Mouse (Mus musculus) embryonic facial prominence, embryonic 15.5 days (tissue): ENCODE data around the gene Gm5134. TPM values are rescaled to one million over a fixed set of nuclear protein-coding genes. Genes with fewer than 3 reads are reported as not detected.
A peak's percentile ranks its signal among the peaks of the same experiment; 100 is the strongest.

Experiments used
- ATAC-seq: fragments of 200-750 bp; cut with Nextera tagmentation; 2 replicates; pipeline ENCODE4 v1.8.0; 2017; ENCODE audit warnings: low read depth, moderate TSS enrichment; ENCODE audit not compliant: insufficient number of reproducible peaks, low FRiP score, low TSS enrichment
- H3K27ac ChIP-seq: fragments of 300-500 bp; sonication (generic); replicated peaks from 2 replicates; pipeline ENCODE4 v1.5.1; 2015; ENCODE audit warnings: mild to moderate bottlenecking, inconsistent platforms
- H3K27me3 ChIP-seq: fragments of 300-500 bp; sonication (generic); 2 replicates; pipeline ENCODE4 v1.6.1; 2015; ENCODE audit warnings: inconsistent platforms
- H3K36me3 ChIP-seq: fragments of 300-500 bp; sonication (generic); 2 replicates; pipeline ENCODE4 v1.6.1; 2015; ENCODE audit warnings: mild to moderate bottlenecking, inconsistent platforms
- H3K4me1 ChIP-seq: fragments of 300-500 bp; sonication (generic); 2 replicates; pipeline ENCODE4 v1.6.1; 2015; ENCODE audit warnings: inconsistent platforms
- H3K4me2 ChIP-seq: fragments of 300-500 bp; sonication (generic); replicated peaks from 2 replicates; pipeline ENCODE4 v1.6.1; 2015; ENCODE audit warnings: mild to moderate bottlenecking, inconsistent platforms
- H3K4me3 ChIP-seq: fragments of 300-500 bp; sonication (generic); replicated peaks from 2 replicates; pipeline ENCODE4 v1.5.1; 2015; ENCODE audit warnings: mild to moderate bottlenecking, inconsistent platforms
- H3K9ac ChIP-seq: fragments of 300-500 bp; sonication (generic); 2 replicates; pipeline ENCODE4 v1.6.1; 2015; ENCODE audit warnings: inconsistent platforms
- H3K9me3 ChIP-seq: fragments of 300-500 bp; sonication (generic); replicated peaks from 2 replicates; pipeline ENCODE4 v1.6.1; 2016; ENCODE audit warnings: inconsistent platforms
- WGBS: fragments of 180-500 bp; shearing (Covaris S2); methylation state at CpG from one replicate; pipeline ENCODE4 v1.1.7; 2015; 5-methylcytosine and 5-hydroxymethylcytosine counted together
- polyA plus RNA-seq: library from polyadenylated mRNA; unstranded; fragments of >200 nt; fragmentation: Nextera tagmentation; extraction: Ambion mirVana; gene quantifications from 2 replicates; pipeline ENCODE4 v1.2.1, GENCODE M21; 2015

Gm5134 gene
- polyA plus RNA-seq, 1 experiment from 2014 or later, result not detected

- ATAC-seq, result no peak
- peaks cover 2% of the 10 kb centered on the region; the same call in 1 of the 2 replicates for H3K27me3 ChIP-seq
- WGBS, result 5% methylated on average over 6 of the region's 6 CpGs
These were observed 24.0 kb upstream of the Gm5134 start for GRCm38 (mm10) chr10:75930304-75930703.

DNA sequence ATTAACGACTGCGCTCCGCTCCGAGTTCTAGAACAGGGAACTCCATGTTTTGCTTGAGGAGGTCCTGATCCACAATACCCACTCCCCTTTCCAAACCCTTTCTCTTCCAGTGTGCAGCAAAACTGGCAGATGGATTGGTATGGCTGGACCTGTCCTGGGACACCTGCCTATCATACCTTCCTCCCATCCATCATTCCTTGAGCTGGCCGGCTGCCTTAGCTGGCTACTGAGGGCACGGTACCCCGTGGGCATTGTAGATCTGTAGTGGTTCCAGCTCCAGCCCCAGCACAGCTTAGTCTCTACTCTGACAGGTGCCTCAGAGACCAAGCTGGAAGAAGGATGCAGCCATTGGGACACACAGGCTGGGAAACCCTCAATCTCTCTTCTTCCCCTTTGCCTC is 23.0 kb upstream of the Gm5134 start:
- no peak overlapping the region; the same call in 1 of the 2 replicates for H3K9ac ChIP-seq
- peaks cover 12% of the 10 kb centered on the region for H3K27me3 ChIP-seq
- peaks cover 44% of the 10 kb centered on the region for H3K4me1 ChIP-seq
- H3K9me3 ChIP-seq, result no peaks in the 10 kb centered on the region
- peaks cover 18% of the 10 kb centered on the region for H3K36me3 ChIP-seq
- 0 out of 2 replicates have a peak overlapping the region, but pooled peaks have one; percentile 85 for H3K27ac ChIP-seq
- ATAC-seq, result no peak
- peak overlapping the region; percentile 66 for H3K4me3 ChIP-seq
- peak overlapping the region; percentile 95 for H3K4me2 ChIP-seq
- WGBS, result 13% methylated on average over 7 of the region's 7 CpGs

More at GRCm38 (mm10) chr10:75930304-75930703, 24.0 kb upstream of the Gm5134 start:
- Histone ChIP-seq H3K27ac (no peak overlapping the region), H3K4me2 (peak overlapping the region; percentile 95), H3K9ac (no peak overlapping the region), H3K9me3 (no peaks in the 10 kb centered on the region), H3K4me3 (peak overlapping the region; percentile 66), H3K4me1 (peaks cover 34% of the 10 kb centered on the region), H3K36me3 (peaks cover 28% of the 10 kb centered on the region)

DNA sequence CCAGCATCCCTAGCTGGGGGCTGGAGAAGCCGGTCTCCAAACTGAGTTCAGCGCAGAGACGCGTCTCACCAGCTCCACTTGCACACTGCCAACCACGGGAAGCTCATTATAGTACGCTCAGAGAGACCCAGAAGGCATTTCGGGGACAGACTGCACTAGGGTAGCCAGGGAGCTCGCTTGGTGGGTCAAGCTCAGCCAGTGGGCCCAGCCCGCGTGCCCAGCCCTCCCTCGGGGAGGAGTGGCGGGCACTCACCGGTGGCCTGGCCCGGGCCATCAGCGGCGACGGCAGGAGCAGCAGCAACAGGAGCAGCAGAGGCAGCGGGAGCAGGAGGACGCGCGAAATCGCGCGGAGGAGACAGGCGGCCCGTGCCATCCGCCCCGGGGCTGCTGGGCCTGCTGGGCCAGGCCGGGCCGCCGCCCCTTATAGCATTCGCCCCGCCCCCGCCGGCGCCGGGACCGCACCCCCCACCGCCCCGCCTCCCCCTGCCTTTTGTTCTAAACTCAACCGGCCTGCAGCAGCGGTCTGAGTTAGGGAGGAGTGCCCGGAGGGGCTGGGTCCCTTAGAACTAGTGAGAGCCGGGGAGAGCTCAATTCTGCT is 22.1 kb upstream of the Gm5134 start:
- peaks cover 45% of the 10 kb centered on the region for H3K4me1 ChIP-seq
- peak overlapping the region; percentile 60 for H3K9ac ChIP-seq
- ATAC-seq, result peak; percentile 74
- H3K9me3 ChIP-seq, result no peaks in the 10 kb centered on the region
- peak overlapping the region; percentile 66 for H3K4me3 ChIP-seq
- WGBS, result under 1% methylated on average over 44 of the region's 44 CpGs
- H3K27me3 ChIP-seq, result peaks cover 21% of the 10 kb centered on the region
- peak overlapping the region; percentile 85 for H3K27ac ChIP-seq
- H3K4me2 ChIP-seq, result peak overlapping the region; percentile 95
- H3K36me3 ChIP-seq, result peaks cover 9% of the 10 kb centered on the region

GRCm38 (mm10) chr10:75932891-75933290 is 21.4 kb upstream of the Gm5134 start, which contains the start of gene Chchd10:
Gene Chchd10 (plus strand): TSS chr10:75933130.
- Histone ChIP-seq H3K36me3 (peaks cover 5% of the 10 kb centered on the region; the same call in 1 of the 2 replicates), H3K4me2 (peak within 1 kb of the TSS; percentile 95), H3K9me3 (no peaks in the 10 kb centered on the region), H3K9ac (peak within 1 kb of the TSS; percentile 60), H3K27me3 (peaks cover 23% of the 10 kb centered on the region), H3K4me3 (peak within 1 kb of the TSS; percentile 66), H3K27ac (peak within 1 kb of the TSS; percentile 85), H3K4me1 (peaks cover 45% of the 10 kb centered on the region)
- 33% methylated on average over 6 of the region's 6 CpGs for WGBS
- no peak for ATAC-seq

- H3K27ac ChIP-seq, result no peak overlapping the region
- H3K9ac ChIP-seq, result no peak overlapping the region
- 64% methylated on average over 1 of the region's 1 CpGs for WGBS
- no peaks in the 10 kb centered on the region for H3K9me3 ChIP-seq
- H3K4me3 ChIP-seq, result no peak overlapping the region
- peaks cover 41% of the 10 kb centered on the region for H3K4me1 ChIP-seq
- H3K4me2 ChIP-seq, result peak overlapping the region; percentile 88; the same call in 1 of the 2 replicates
- H3K36me3 ChIP-seq, result no peaks in the 10 kb centered on the region
- peaks cover 23% of the 10 kb centered on the region for H3K27me3 ChIP-seq
- no peak for ATAC-seq
These were observed 19.3 kb upstream of the Gm5134 start for GRCm38 (mm10) chr10:75934991-75935390.

DNA sequence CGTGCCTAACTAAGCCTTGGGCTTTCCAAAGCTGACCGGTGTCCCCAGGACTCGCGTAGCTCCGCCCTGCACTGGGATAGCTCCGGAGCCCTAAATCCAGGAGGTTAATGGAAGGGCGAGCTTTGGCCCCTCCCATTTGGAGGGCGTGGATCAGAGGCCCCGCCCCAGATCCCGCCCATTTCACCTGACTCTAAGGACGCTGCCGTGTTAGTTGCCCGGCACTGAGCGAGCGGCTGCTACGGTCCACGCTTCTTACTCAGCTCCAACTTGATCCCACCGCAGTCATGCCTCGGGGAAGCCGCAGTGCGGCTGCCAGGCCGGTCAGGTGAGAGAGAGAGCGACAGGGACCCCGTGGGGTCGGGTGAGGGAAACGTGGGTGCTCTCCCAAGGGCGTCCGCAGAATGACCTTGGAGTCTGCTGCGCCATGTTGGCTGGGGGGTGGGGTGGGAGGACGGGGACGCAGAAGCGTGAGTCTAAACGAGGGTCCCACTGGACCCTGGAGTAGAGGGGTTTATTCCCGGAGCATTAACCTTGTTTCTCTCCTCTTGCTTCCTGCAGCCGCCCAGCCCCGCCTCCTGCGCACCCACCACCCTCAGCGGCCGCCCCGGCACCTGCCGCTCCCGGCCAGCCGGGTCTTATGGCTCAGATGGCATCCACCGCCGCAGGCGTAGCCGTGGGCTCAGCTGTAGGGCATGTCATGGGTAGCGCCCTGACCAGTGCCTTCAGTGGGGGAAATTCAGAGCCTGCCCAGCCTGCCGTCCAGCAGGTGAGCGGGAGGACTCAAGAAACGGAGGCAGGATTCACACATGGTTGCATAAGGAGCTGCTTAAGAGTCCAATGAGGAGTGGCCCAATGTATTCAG is 18.4 kb upstream of the Gm5134 start, which contains the start of gene Mmp11:
TSS of gene Mmp11 (minus strand) at position 817 of the 862 bp plus-strand sequence.
- peak within 1 kb of the TSS; percentile 88 for H3K4me2 ChIP-seq
- peak within 1 kb of the TSS; percentile 23; the same call in 1 of the 2 replicates for H3K9ac ChIP-seq
- H3K4me3 ChIP-seq, result peak within 1 kb of the TSS; percentile 51
- H3K9me3 ChIP-seq, result no peaks in the 10 kb centered on the region
- peak; percentile 59 for ATAC-seq
- H3K27me3 ChIP-seq, result peaks cover 23% of the 10 kb centered on the region
- H3K27ac ChIP-seq, result no peak within 1 kb of the TSS
- peaks cover 32% of the 10 kb centered on the region for H3K4me1 ChIP-seq
- H3K36me3 ChIP-seq, result no peaks in the 10 kb centered on the region
- WGBS, result 2% methylated on average over 50 of the region's 51 CpGs

- peaks cover 23% of the 10 kb centered on the region for H3K27me3 ChIP-seq
- 46% methylated on average over 18 of the region's 18 CpGs for WGBS
- H3K27ac ChIP-seq, result no peak overlapping the region
- no peaks in the 10 kb centered on the region for H3K36me3 ChIP-seq
- no peak for ATAC-seq
- no peak overlapping the region for H3K4me2 ChIP-seq
- H3K4me3 ChIP-seq, result no peak overlapping the region
- H3K4me1 ChIP-seq, result peaks cover 21% of the 10 kb centered on the region
- no peaks in the 10 kb centered on the region for H3K9me3 ChIP-seq
- no peak overlapping the region for H3K9ac ChIP-seq
These were observed 17.2 kb upstream of the Gm5134 start for GRCm38 (mm10) chr10:75936909-75937667.

GRCm38 (mm10) chr10:75937851-75938643 is 16.3 kb upstream of the Gm5134 start:
- H3K9ac ChIP-seq, result no peak overlapping the region
- WGBS, result 57% methylated on average over 10 of the region's 10 CpGs
- H3K4me2 ChIP-seq, result no peak overlapping the region
- no peak for ATAC-seq
- no peak overlapping the region for H3K4me3 ChIP-seq
- H3K27me3 ChIP-seq, result peaks cover 23% of the 10 kb centered on the region
- H3K4me1 ChIP-seq, result peaks cover 11% of the 10 kb centered on the region
- H3K27ac ChIP-seq, result no peak overlapping the region
- H3K9me3 ChIP-seq, result no peaks in the 10 kb centered on the region
- H3K36me3 ChIP-seq, result no peaks in the 10 kb centered on the region

DNA sequence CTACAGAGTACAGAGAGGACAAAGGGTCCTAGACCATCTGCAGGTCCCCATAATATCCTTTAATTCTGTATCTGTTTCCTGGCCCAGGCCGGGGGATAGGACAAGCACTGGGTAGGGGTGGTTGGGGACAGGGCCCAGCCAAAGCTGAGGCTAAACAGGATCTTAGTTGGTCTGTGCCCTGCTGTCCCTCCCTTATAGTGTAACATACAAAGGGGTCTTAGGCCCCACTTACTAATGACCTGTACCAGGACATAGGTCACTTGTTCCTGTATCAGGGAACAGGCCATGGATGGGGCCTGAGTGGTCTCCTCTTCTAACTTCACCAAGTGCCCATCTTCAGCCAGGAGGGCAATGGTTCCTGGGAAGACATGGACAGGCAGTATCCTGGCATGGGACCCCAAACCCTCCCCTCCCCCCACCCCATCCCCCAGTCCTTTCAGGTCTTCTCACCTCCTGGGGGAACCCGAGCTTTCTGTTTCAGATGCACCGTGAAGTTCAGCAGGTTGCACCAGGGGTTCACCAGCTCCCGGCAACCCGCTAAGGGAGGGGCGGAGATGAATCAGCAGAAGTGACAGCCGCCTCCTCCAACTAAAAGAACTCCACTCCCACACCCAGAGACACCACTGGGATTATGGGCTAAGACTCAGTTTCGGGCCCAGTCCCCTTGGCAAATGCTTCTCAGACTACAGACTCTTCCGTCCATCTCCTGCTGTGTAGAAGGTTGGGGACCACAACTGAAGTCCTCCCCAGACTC is 14.7 kb upstream of the Gm5134 start:
- no peak overlapping the region for H3K4me2 ChIP-seq
- H3K27me3 ChIP-seq, result peaks cover 23% of the 10 kb centered on the region
- no peaks in the 10 kb centered on the region for H3K9me3 ChIP-seq
- WGBS, result 53% methylated on average over 9 of the region's 9 CpGs
- H3K9ac ChIP-seq, result no peak overlapping the region
- H3K36me3 ChIP-seq, result no peaks in the 10 kb centered on the region
- no peak overlapping the region for H3K27ac ChIP-seq
- H3K4me3 ChIP-seq, result no peak overlapping the region
- no peak for ATAC-seq
- peaks cover 11% of the 10 kb centered on the region for H3K4me1 ChIP-seq

GRCm38 (mm10) chr10:75940520-75940919 is 13.8 kb upstream of the Gm5134 start, which contains the start of gene Gm867:
Gene Gm867 (minus strand): TSS chr10:75940672.
- Histone ChIP-seq H3K4me1 (peaks cover 9% of the 10 kb centered on the region), H3K27ac (no peak within 1 kb of the TSS), H3K27me3 (peaks cover 19% of the 10 kb centered on the region), H3K9me3 (no peaks in the 10 kb centered on the region), H3K9ac (no peak within 1 kb of the TSS), H3K4me2 (no peak within 1 kb of the TSS), H3K4me3 (no peak within 1 kb of the TSS), H3K36me3 (no peaks in the 10 kb centered on the region)
- no peak for ATAC-seq
- WGBS, result 83% methylated on average over 5 of the region's 5 CpGs
